In the genomic region with DNA sequence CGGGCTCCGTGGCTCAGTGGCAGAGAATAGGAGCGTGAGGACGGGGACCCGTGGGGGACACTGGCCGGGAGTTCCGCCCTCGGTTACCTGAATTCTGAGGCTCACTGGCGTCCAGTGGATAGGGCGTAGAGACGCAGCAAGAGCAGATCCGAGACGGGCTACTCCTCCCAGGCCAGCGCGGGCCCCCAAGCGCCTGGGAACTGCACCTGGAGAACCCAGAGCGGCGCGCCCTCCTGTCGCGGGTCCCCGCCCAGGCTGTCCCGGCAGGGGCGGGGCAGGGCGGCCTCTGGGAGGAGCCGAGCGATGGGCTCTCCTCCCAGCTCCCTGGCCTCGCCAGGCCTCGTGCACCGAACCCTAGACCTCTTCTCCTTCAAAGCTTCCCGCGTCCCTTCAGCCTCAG, we compare ENCODE assay signal across 8 mouse cellular contexts. TPM values are rescaled to one million over a fixed set of nuclear protein-coding genes. Genes with fewer than 3 reads are reported as not detected.
A peak's percentile ranks its signal among the peaks of the same experiment; 100 is the strongest.
DNase-seq lines count a peak whose midpoint lies in the region; ATAC-seq lines count a peak whose summit lies in the region.

A gene (minus strand): TSS at position 257 of the 400 bp plus-strand sequence.

- no peaks in the 10 kb centered on the region for H3K9me3 ChIP-seq in heart, embryonic 14.5 days (ENCODE audit: control insufficient read depth, low read length)

- H3K27ac ChIP-seq in heart, embryonic 14.5 days (replicated peaks in 1 of 2; ENCODE audit: control insufficient read depth in 1 of 2, insufficient read depth in 1 of 2, low read depth in 2 of 2, low read length in 2 of 2) = no peak within 1 kb of the TSS

- peak; percentile 74 for ATAC-seq in common myeloid progenitor, adult 5-6 weeks (replicated peaks; ENCODE audit: low read depth, poor library complexity, severe bottlenecking)
- peak; percentile 35; the same call in 1 of the 2 replicates for ATAC-seq in heart, embryonic 14.5 days (ENCODE audit: insufficient number of reproducible peaks, insufficient read depth, low FRiP score, low read depth)

- no peaks in the 10 kb centered on the region for H3K36me3 ChIP-seq in heart, embryonic 14.5 days (ENCODE audit: control insufficient read depth, insufficient read depth, low read length)

- peak; percentile 63 for DNase-seq in R1 (ENCODE audit: low read depth, low spot score)
- DNase-seq in kidney, postnatal 10 days = peak; percentile 88
- peak; percentile 69 to 71 for DNase-seq in lung, postnatal 4 days
- DNase-seq in spleen, postnatal 36 days (ENCODE audit: low spot score in 2 of 2) = peak; percentile 21 to 22
- DNase-seq in right cerebral cortex, postnatal 10 days (ENCODE audit: low spot score in 2 of 2) = no peak
- DNase-seq in cerebellum, adult 11 months = no peak

- peaks cover 4 to 5% of the 10 kb centered on the region in 2 experiments; a peak in 1 of 4 replicates for H3K4me1 ChIP-seq in heart, embryonic 14.5 days (ENCODE audit: control insufficient read depth in 2 of 2, insufficient read depth in 2 of 2, low read length in 2 of 2)

- under 1% methylated on average over 29 of the region's 32 CpGs for WGBS in heart, embryonic 14.5 days

- peaks cover 32% of the 10 kb centered on the region for H3K27me3 ChIP-seq in heart, embryonic 14.5 days (ENCODE audit: control insufficient read depth, insufficient read depth, low read length)

- H3K9ac ChIP-seq in heart, embryonic 14.5 days (ENCODE audit: low read length) = peak within 1 kb of the TSS; percentile 7; the same call in 1 of the 2 replicates

- H3K4me3 ChIP-seq in heart, embryonic 14.5 days (ENCODE audit: control insufficient read depth in 1 of 2, insufficient read depth in 1 of 2, low read depth in 1 of 2, low read length in 2 of 2) = peak within 1 kb of the TSS; percentile 39 to 41

- peak within 1 kb of the TSS; percentile 74 for H3K4me2 ChIP-seq in heart, embryonic 14.5 days (ENCODE audit: low read length)

RNA-seq across cellular contexts. Expression of the gene that starts here (rescaled TPM):
- total RNA-seq in common myeloid progenitor, adult 5-6 weeks (2017) = 0.68 and 2.4 TPM in 2 replicates
- 0.38 and 0.44 TPM in 2 replicates for polyA plus RNA-seq in heart, embryonic 14.5 days (2014; fragmentation: Nextera tagmentation; extraction: Ambion mirVana)

Comparison
In these comparisons a context has a peak if more than half of its experiments do, and no peak if none do; other contexts are left out.
1. Peak in ATAC-seq, H3K4me3 ChIP-seq, H3K9ac ChIP-seq and H3K4me2 ChIP-seq in heart, embryonic 14.5 days; RNA of the gene not detected or under 1 TPM.
2. DNase-seq: peak in R1 (single experiment), kidney, postnatal 10 days (single experiment), lung, postnatal 4 days (2 of 2) and spleen, postnatal 36 days (2 of 2); none in right cerebral cortex, postnatal 10 days (0 of 2) and cerebellum, adult 11 months (single experiment).